Mouse (Mus musculus): ENCODE measurements around the gene Ccdc116. TPM values are rescaled to one million over a fixed set of nuclear protein-coding genes. Genes with fewer than 3 reads are reported as not detected.

Gene Ccdc116
- polyA plus RNA-seq, 1 experiment from 2014 or later, result 0.40 TPM

GRCm38 (mm10) chr16:17154346-17154745 lies 7.3 kb upstream of the Ccdc116 start:
- no peak overlapping the region for H3K4me3 ChIP-seq (replicated peaks)
- WGBS, result 96% methylated on average over 2 of the region's 2 CpGs
- ATAC-seq (ENCODE audit: insufficient number of reproducible peaks, insufficient read depth, low FRiP score, low TSS enrichment, low read depth), result no peak

GRCm38 (mm10) chr16:17151874-17152273 lies 4.8 kb upstream of the Ccdc116 start:
- H3K4me2 ChIP-seq, result no peak overlapping the region
- H3K4me1 ChIP-seq (replicated peaks), result peaks cover 11% of the 10 kb centered on the region; the same call in 1 of the 2 replicates
- no peak overlapping the region for H3K27ac ChIP-seq
- peaks cover 57% of the 10 kb centered on the region for H3K36me3 ChIP-seq
- no peak for ATAC-seq (ENCODE audit: insufficient number of reproducible peaks, insufficient read depth, low FRiP score, low TSS enrichment, low read depth)
- no peak overlapping the region for H3K9ac ChIP-seq (replicated peaks)
- no peaks in the 10 kb centered on the region for H3K9me3 ChIP-seq
- H3K27me3 ChIP-seq, result peaks cover 17% of the 10 kb centered on the region
- H3K4me3 ChIP-seq (replicated peaks), result no peak overlapping the region
- WGBS, result 92% methylated on average over 4 of the region's 4 CpGs

More at GRCm38 (mm10) chr16:17154346-17154745, 7.3 kb upstream of the Ccdc116 start:
- no peaks in the 10 kb centered on the region for H3K4me1 ChIP-seq (replicated peaks)
- H3K27me3 ChIP-seq, result no peaks in the 10 kb centered on the region
- H3K27ac ChIP-seq, result no peak overlapping the region
- H3K36me3 ChIP-seq, result peaks cover 82% of the 10 kb centered on the region
- no peak overlapping the region for H3K9ac ChIP-seq (replicated peaks)
- no peaks in the 10 kb centered on the region for H3K9me3 ChIP-seq
- no peak overlapping the region for H3K4me2 ChIP-seq

GRCm38 (mm10) chr16:17150520-17151258 lies 3.7 kb upstream of the Ccdc116 start:
- Histone ChIP-seq H3K4me2 (no peak overlapping the region), H3K9me3 (no peaks in the 10 kb centered on the region), H3K9ac (replicated peaks) (no peak overlapping the region), H3K4me1 (replicated peaks) (peaks cover 11% of the 10 kb centered on the region; the same call in 1 of the 2 replicates), H3K27ac (no peak overlapping the region), H3K36me3 (peaks cover 46% of the 10 kb centered on the region), H3K4me3 (replicated peaks) (no peak overlapping the region), H3K27me3 (peaks cover 17% of the 10 kb centered on the region)
- 82% methylated on average over 7 of the region's 7 CpGs for WGBS
- ATAC-seq (ENCODE audit: insufficient number of reproducible peaks, insufficient read depth, low FRiP score, low TSS enrichment, low read depth), result no peak

- Histone ChIP-seq H3K4me3 (replicated peaks) (peak overlapping the region; percentile 52), H3K36me3 (peaks cover 23% of the 10 kb centered on the region), H3K9me3 (no peaks in the 10 kb centered on the region), H3K27ac (0 out of 2 replicates have a peak overlapping the region, but pooled peaks have one; percentile 35), H3K4me2 (peak overlapping the region; percentile 97), H3K9ac (replicated peaks) (peak overlapping the region; percentile 18; the same call in 1 of the 2 replicates), H3K4me1 (replicated peaks) (peaks cover 11% of the 10 kb centered on the region; the same call in 1 of the 2 replicates), H3K27me3 (peaks cover 17% of the 10 kb centered on the region)
- 9% methylated on average over 16 of the region's 16 CpGs for WGBS
- no peak for ATAC-seq (ENCODE audit: insufficient number of reproducible peaks, insufficient read depth, low FRiP score, low TSS enrichment, low read depth)
These were observed 1.1 kb upstream of the Ccdc116 start for GRCm38 (mm10) chr16:17148084-17148483.

- H3K9me3 ChIP-seq, result no peaks in the 10 kb centered on the region
- under 1% methylated on average over 41 of the region's 41 CpGs for WGBS
- H3K27me3 ChIP-seq, result peaks cover 17% of the 10 kb centered on the region
- no peak for ATAC-seq (ENCODE audit: insufficient number of reproducible peaks, insufficient read depth, low FRiP score, low TSS enrichment, low read depth)
- peaks cover 11% of the 10 kb centered on the region; the same call in 1 of the 2 replicates for H3K4me1 ChIP-seq (replicated peaks)
- H3K4me2 ChIP-seq, result peak overlapping the region; percentile 97
- peak overlapping the region; percentile 52 for H3K4me3 ChIP-seq (replicated peaks)
- no peak overlapping the region for H3K27ac ChIP-seq
- H3K9ac ChIP-seq (replicated peaks), result peak overlapping the region; percentile 50
- H3K36me3 ChIP-seq, result peaks cover 17% of the 10 kb centered on the region
These were observed 431 bp upstream of the Ccdc116 start for GRCm38 (mm10) chr16:17147391-17147929.

- 21% methylated on average over 7 of the region's 7 CpGs for WGBS
- no peaks in the 10 kb centered on the region for H3K36me3 ChIP-seq
- no peak for ATAC-seq (ENCODE audit: insufficient number of reproducible peaks, insufficient read depth, low FRiP score, low TSS enrichment, low read depth)
- H3K4me1 ChIP-seq (replicated peaks), result peaks cover 11% of the 10 kb centered on the region; the same call in 1 of the 2 replicates
- no peak within 1 kb of the TSS for H3K27ac ChIP-seq
- H3K27me3 ChIP-seq, result peaks cover 17% of the 10 kb centered on the region
- H3K9ac ChIP-seq (replicated peaks), result no peak within 1 kb of the TSS
- H3K4me3 ChIP-seq (replicated peaks), result no peak within 1 kb of the TSS
- H3K4me2 ChIP-seq, result no peak within 1 kb of the TSS
- no peaks in the 10 kb centered on the region for H3K9me3 ChIP-seq
These were observed 2.7 kb downstream of the Ccdc116 start, which contains the start of gene Ydjc for GRCm38 (mm10) chr16:17144339-17144738. TSS of gene Ydjc (plus strand) at chr16:17144621.

- H3K36me3 ChIP-seq, result no peaks in the 10 kb centered on the region
- H3K27ac ChIP-seq, result no peak overlapping the region
- H3K27me3 ChIP-seq, result no peaks in the 10 kb centered on the region
- H3K4me3 ChIP-seq (replicated peaks), result no peak overlapping the region
- 79% methylated on average over 15 of the region's 15 CpGs for WGBS
- H3K9ac ChIP-seq (replicated peaks), result no peak overlapping the region
- peaks cover 7% of the 10 kb centered on the region; the same call in 1 of the 2 replicates for H3K4me1 ChIP-seq (replicated peaks)
- H3K4me2 ChIP-seq, result no peak overlapping the region
- H3K9me3 ChIP-seq, result no peaks in the 10 kb centered on the region
- no peak for ATAC-seq (ENCODE audit: insufficient number of reproducible peaks, insufficient read depth, low FRiP score, low TSS enrichment, low read depth)
These were observed 9.7 kb downstream of the Ccdc116 start for GRCm38 (mm10) chr16:17137355-17137754.

- no peaks in the 10 kb centered on the region for H3K27me3 ChIP-seq
- H3K36me3 ChIP-seq, result no peaks in the 10 kb centered on the region
- H3K4me1 ChIP-seq (replicated peaks), result peaks cover 18% of the 10 kb centered on the region
- no peaks in the 10 kb centered on the region for H3K9me3 ChIP-seq
- peak overlapping the region; percentile 51 for H3K9ac ChIP-seq (replicated peaks)
- no peak; the same call in 1 of the 2 replicates for ATAC-seq (ENCODE audit: insufficient number of reproducible peaks, insufficient read depth, low FRiP score, low TSS enrichment, low read depth)
- WGBS, result 37% methylated on average over 7 of the region's 7 CpGs
- H3K4me3 ChIP-seq (replicated peaks), result peak overlapping the region; percentile 79
- peak overlapping the region; percentile 96 for H3K4me2 ChIP-seq
- no peak overlapping the region for H3K27ac ChIP-seq
These were observed 14.2 kb downstream of the Ccdc116 start for GRCm38 (mm10) chr16:17132906-17133200.

- peak within 1 kb of the TSS; percentile 85 for H3K27ac ChIP-seq
- WGBS, result under 1% methylated on average over 47 of the region's 47 CpGs
- peak within 1 kb of the TSS; percentile 96 for H3K4me2 ChIP-seq
- H3K9me3 ChIP-seq, result no peaks in the 10 kb centered on the region
- H3K4me1 ChIP-seq (replicated peaks), result peaks cover 18% of the 10 kb centered on the region
- H3K27me3 ChIP-seq, result no peaks in the 10 kb centered on the region
- H3K36me3 ChIP-seq, result no peaks in the 10 kb centered on the region
- H3K4me3 ChIP-seq (replicated peaks), result peak within 1 kb of the TSS; percentile 79
- peak within 1 kb of the TSS; percentile 75 for H3K9ac ChIP-seq (replicated peaks)
- ATAC-seq (ENCODE audit: insufficient number of reproducible peaks, insufficient read depth, low FRiP score, low TSS enrichment, low read depth), result peak; percentile 98
These were observed 14.7 kb downstream of the Ccdc116 start, which contains the start of gene Sdf2l1 for GRCm38 (mm10) chr16:17132089-17132905. TSS of gene Sdf2l1 (minus strand) at chr16:17132383.

- no peak; the same call in 1 of the 2 replicates for ATAC-seq (ENCODE audit: insufficient number of reproducible peaks, insufficient read depth, low FRiP score, low TSS enrichment, low read depth)
- WGBS, result 3% methylated on average over 43 of the region's 43 CpGs
- H3K4me1 ChIP-seq (replicated peaks), result peaks cover 18% of the 10 kb centered on the region
- H3K4me2 ChIP-seq, result peak overlapping the region; percentile 96
- peak overlapping the region; percentile 85 for H3K27ac ChIP-seq
- H3K36me3 ChIP-seq, result no peaks in the 10 kb centered on the region
- no peaks in the 10 kb centered on the region for H3K9me3 ChIP-seq
- H3K27me3 ChIP-seq, result no peaks in the 10 kb centered on the region
- H3K4me3 ChIP-seq (replicated peaks), result peak overlapping the region; percentile 79
- H3K9ac ChIP-seq (replicated peaks), result peak overlapping the region; percentile 75
These were observed 15.6 kb downstream of the Ccdc116 start for GRCm38 (mm10) chr16:17131191-17132088.
